Mouse (Mus musculus): Measurements from ENCODE around the gene Nxpe2. TPM values are rescaled to one million over a fixed set of nuclear protein-coding genes. Genes with fewer than 3 reads are reported as not detected.

The Nxpe2 gene
- 364 TPM for polyA plus RNA-seq (2014; fragmentation: Illumina TruSeq; extraction: RNeasy Lipid Tissue Mini Kit (QIAGEN cat#74804); ENCODE audit: low read depth, low replicate concordance)

DNA sequence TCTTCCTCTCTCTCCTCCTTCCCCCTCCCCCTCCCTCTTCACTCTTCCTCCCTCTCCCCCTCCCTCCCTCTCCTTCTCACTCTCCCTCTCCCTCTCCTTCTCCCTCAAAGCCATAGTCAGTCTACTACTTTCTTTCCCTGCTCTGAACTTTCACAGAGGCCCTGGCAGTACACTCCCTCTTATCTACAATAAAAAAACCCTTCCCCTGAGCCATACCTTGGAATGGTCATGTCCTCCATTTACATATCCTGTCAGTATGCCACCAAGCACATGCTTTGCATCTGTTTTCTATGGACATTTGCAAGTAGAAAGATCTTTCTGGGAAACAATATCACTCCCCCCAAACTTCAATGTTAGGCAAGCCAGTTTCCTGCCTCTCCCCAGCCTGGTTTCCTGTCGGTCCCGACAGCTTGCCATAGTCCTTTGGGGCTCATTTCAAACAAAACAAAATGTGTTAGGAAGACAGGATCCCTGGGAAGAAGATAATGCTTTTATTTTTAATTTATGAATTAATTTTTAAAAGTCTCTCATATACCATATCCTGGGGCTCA, at the start of gene Nxpe2:
Gene Nxpe2 (minus strand): TSS at position 307 of the 551 bp plus-strand sequence.

Other genes starting within 250 kb of the Nxpe2 start
- 184 TPM for gene Nxpe4, start 191.4 kb downstream of the Nxpe2 start, polyA plus RNA-seq (2014; fragmentation: Illumina TruSeq; extraction: RNeasy Lipid Tissue Mini Kit (QIAGEN cat#74804); ENCODE audit: low read depth, low replicate concordance)
- 110 TPM for gene Rexo2, start 127.2 kb upstream of the Nxpe2 start, polyA plus RNA-seq (2014; fragmentation: Illumina TruSeq; extraction: RNeasy Lipid Tissue Mini Kit (QIAGEN cat#74804); ENCODE audit: low read depth, low replicate concordance)
- 141 TPM for gene Rbm7, start 141.8 kb upstream of the Nxpe2 start, polyA plus RNA-seq (2014; fragmentation: Illumina TruSeq; extraction: RNeasy Lipid Tissue Mini Kit (QIAGEN cat#74804); ENCODE audit: low read depth, low replicate concordance)
- not detected for gene Gm5617, start 142.0 kb upstream of the Nxpe2 start, polyA plus RNA-seq (2014; fragmentation: Illumina TruSeq; extraction: RNeasy Lipid Tissue Mini Kit (QIAGEN cat#74804); ENCODE audit: low read depth, low replicate concordance)